Mouse (Mus musculus): ENCODE measurements around the gene Phactr1. TPM values are rescaled to one million over a fixed set of nuclear protein-coding genes. Genes with fewer than 3 reads are reported as not detected.

Phactr1 gene
- polyA plus RNA-seq (2012; fragmentation: generic; extraction: Trizol): 10 to 100 TPM in 1 of 2 experiments, 1 to 10 TPM in 1; 1.5 to 20.8 TPM

DNA sequence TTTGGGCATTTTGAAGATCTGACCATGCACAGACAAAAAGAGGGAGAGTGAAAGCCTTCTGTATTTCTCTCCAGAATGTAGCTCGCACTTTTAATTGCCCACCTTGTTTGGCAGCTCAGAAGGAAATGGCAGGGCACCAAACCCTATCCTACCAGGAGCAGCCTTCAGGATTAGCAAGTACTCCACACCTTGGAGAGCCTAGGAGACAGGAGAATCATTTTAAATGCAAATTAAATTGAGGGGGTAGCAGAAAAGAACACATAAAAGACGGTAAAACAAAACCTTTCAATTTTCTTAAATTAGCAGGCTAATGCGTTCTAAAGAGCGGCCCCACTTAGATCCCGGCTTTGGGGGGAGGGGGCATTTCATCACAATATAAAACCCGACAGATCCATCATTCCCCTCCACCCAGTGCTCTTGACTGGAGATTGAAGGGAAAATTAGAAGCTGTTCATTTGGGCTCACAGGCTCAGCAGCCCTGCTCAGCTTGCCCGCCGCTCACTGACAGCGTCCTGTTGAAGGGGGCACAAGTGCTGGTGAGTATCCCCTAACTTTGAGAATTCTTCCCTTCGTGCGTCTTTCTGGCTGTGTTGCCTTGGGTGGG is at the start of gene Phactr1:
TSS of gene Phactr1 (plus strand) at position 233 of the 604 bp plus-strand sequence.

DNA sequence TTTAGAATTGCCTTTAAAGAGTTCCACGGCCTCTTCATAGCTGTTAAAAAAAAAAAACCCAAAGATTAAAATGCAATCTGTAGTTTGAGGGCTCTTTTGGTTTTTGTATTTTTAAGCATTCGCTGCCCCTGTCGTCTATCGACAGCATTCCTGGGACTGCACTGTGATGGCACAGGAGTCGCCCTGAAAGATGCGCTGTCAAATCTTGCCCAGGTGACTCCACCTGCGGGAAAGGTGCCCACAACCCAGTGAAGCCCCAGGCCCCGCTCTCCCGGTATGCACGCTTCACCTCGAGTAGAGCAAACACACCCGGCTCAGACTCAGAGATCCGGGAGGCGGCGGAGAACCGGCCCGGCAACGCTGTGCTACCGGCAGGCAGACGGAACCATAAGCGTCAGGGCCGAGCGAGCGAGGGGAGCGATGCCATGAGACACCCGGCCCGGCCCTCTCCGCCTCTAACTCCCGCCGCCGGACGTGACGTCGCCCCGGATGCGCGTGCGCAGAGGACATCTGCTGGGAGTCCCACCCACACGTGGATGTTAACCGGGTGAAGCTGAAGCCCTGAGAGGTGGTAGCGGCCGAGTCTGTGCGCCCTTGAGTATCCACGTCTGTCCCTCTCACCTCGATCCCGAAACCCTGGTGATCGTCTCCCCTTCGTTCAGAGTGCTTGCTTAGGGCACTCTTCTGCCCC is 490.7 kb downstream of the Phactr1 start, which contains the start of gene Tbc1d7:
TSS of gene Tbc1d7 (minus strand) at position 482 of the 691 bp plus-strand sequence.

